Mouse (Mus musculus) small intestine, adult 2 months (tissue): ENCODE data around the gene Gm5622. TPM values are rescaled to one million over a fixed set of nuclear protein-coding genes. Genes with fewer than 3 reads are reported as not detected.
"Not testable (repeated sequence)": the region's sequence is repeated elsewhere in the genome, so short reads cannot be mapped to it uniquely, and the experiment has no call there.

ENCODE experiments used
- H3K27ac ChIP-seq: fragments of 200-500 bp; 2 replicates; pipeline ENCODE4 v1.5.1; 2012; ENCODE audit warnings: low read depth, low read length, control low read depth, inconsistent platforms; ENCODE audit not compliant: insufficient read depth
- H3K27me3 ChIP-seq: fragments of 200-500 bp; 2 replicates; pipeline ENCODE4 v1.6.1; 2012; ENCODE audit warnings: mild to moderate bottlenecking, moderate library complexity, low read length, inconsistent platforms; ENCODE audit not compliant: control insufficient read depth, insufficient read depth
- H3K36me3 ChIP-seq: fragments of 200-500 bp; 2 replicates; pipeline ENCODE4 v1.6.1; 2012; ENCODE audit warnings: mild to moderate bottlenecking, low read length, control low read depth, inconsistent platforms; ENCODE audit not compliant: control insufficient read depth, insufficient read depth
- H3K4me1 ChIP-seq: fragments of 200-500 bp; 2 replicates; pipeline ENCODE4 v1.6.1; 2012; ENCODE audit warnings: low read length, inconsistent platforms, mixed read lengths; ENCODE audit not compliant: control insufficient read depth, insufficient read depth, insufficient read length
- H3K4me3 ChIP-seq: fragments of 200-500 bp; 2 replicates; pipeline ENCODE4 v1.5.1; 2012; ENCODE audit warnings: low read depth, mild to moderate bottlenecking, control low read depth, inconsistent platforms, low read length, moderate library complexity
- CTCF ChIP-seq: fragments of 200-500 bp; IDR thresholded peaks from 2 replicates; pipeline ENCODE4 v1.5.1; 2012; ENCODE audit warnings: low read depth, mild to moderate bottlenecking, control low read depth, inconsistent platforms, low read length, moderate library complexity, mixed read lengths; ENCODE audit not compliant: insufficient replicate concordance, insufficient read length; ENCODE audit errors: extremely low read depth
- POLR2A ChIP-seq: fragments of 200-500 bp; IDR thresholded peaks from 2 replicates; pipeline ENCODE4 v1.6.1; 2012; ENCODE audit warnings: low read depth, mild to moderate bottlenecking, control low read depth, inconsistent platforms, low read length, moderate library complexity
- WGBS: fragments of 180-500 bp; shearing (Covaris S2); methylation state at CpG from one replicate; pipeline ENCODE4 v1.1.7; 2018; 5-methylcytosine and 5-hydroxymethylcytosine counted together
- polyA plus RNA-seq: library from polyadenylated mRNA; depleted of rRNA; stranded (reverse); fragments of >200 nt; gene quantifications from 2 replicates; pipeline ENCODE4 v1.2.3, GENCODE M21; 2012; rRNA removed

The Gm5622 gene
- not detected in 2 replicates for polyA plus RNA-seq

DNA sequence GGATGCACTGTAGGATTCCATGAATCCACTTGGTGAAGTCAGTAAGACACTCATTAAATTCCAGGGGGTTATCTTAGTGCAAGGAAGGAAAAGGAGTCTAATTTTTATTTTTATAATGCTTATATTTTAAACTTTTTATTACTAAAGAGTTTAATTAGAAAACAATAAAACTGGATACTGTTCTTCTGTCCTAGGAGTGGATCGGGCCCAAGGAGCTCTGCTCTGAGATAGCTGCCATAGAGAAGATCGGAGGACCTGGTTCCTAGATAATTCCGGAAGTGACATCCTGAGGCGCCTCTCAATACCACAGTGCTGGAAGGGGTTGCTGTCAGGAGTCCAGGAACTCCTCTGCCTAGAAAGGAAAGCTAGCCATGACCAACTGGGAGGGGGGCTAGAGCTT, at the start of gene Gm5622:
TSS of gene Gm5622 (plus strand) at position 301 of the 400 bp plus-strand sequence.
- no peaks in the 10 kb centered on the region for H3K4me1 ChIP-seq
- WGBS, result 94% methylated on average over 4 of the region's 4 CpGs
- H3K36me3 ChIP-seq, result no peaks in the 10 kb centered on the region
- H3K27me3 ChIP-seq, result no peaks in the 10 kb centered on the region
- H3K27ac ChIP-seq, result no peak within 1 kb of the TSS
- H3K4me3 ChIP-seq, result no peak within 1 kb of the TSS
- TF ChIP-seq CTCF (no peak), POLR2A (no peak)

DNA sequence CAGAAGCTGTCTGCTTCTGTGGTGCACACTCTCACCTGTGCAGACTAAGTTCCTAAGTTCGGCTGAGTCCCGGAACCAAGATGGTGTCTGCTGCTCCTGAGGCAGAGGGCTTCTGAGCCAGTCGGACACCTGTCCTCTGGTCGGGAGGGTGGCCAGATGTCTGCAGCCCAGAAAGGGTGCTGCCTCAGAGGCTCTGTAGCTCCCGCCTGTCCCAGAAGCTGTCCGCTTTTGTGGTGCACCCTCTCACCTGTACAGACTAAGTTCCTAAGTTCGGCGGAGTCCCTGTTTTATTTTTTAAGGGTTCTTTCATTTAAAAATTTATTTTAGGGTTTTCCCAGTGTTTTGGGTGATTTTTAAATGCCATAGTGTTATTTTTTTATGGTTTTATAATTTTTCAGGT, 45.2 kb upstream of the Gm5622 start:
- no peak for TF ChIP-seq POLR2A
- no peak for TF ChIP-seq CTCF

DNA sequence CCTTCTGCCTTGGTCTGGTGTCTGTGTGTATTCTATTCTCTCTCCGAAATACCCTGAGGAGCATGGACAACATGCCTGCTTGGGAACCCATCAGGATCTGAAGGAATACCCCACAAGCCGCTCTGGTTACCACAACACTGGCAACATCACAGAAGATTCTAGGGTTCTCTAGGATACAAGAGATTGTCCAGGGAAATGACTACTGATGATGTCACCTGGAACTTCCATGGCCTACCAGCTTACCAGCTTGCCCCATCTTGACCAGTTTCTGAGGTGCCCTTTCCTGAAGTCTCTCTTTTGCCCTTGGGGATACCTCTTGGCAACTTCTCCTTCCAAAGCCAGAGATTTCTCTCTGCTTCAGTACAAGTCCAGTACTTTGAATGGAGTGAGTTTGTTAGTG, 21.4 kb downstream of the Gm5622 start, which contains the start of gene Gm17175:
TSS of gene Gm17175 (minus strand) at position 101 of the 400 bp plus-strand sequence.
- not testable (repeated sequence) for H3K36me3 ChIP-seq, H3K27me3 ChIP-seq, H3K4me1 ChIP-seq, H3K27ac ChIP-seq, H3K4me3 ChIP-seq
- WGBS, result 88% methylated on average over 2 of the region's 2 CpGs

More for the DNA sequence above, 45.2 kb upstream of the Gm5622 start:
- Histone ChIP-seq H3K4me1 (no peaks in the 10 kb centered on the region), H3K27me3 (no peaks in the 10 kb centered on the region), H3K27ac (no peak overlapping the region), H3K4me3 (no peak overlapping the region), H3K36me3 (no peaks in the 10 kb centered on the region)
- 95% methylated on average over 8 of the region's 8 CpGs for WGBS

DNA sequence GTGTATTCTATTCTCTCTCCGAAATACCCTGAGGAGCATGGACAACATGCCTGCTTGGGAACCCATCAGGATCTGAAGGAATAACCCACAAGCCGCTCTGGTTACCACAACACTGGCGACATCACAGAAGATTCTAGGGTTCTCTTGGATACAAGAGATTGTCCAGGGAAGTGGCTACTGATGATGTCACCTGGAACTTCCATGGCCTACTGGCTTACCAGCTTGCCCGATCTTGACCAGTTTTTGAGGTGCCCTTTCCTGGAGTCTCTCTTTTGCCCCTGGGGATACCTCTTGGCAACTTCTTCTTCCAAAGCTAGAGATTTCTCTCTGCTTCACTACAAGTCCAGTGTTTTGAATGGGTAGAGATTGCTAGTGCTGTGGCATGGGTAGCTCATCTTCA, 39.4 kb downstream of the Gm5622 start, which contains the start of gene Gm17174:
TSS of gene Gm17174 (minus strand) at position 101 of the 400 bp plus-strand sequence.
- H3K4me3 ChIP-seq, H3K27me3 ChIP-seq, H3K27ac ChIP-seq, H3K36me3 ChIP-seq, H3K4me1 ChIP-seq: not testable (repeated sequence)
- WGBS, result 94% methylated on average over 4 of the region's 4 CpGs

DNA sequence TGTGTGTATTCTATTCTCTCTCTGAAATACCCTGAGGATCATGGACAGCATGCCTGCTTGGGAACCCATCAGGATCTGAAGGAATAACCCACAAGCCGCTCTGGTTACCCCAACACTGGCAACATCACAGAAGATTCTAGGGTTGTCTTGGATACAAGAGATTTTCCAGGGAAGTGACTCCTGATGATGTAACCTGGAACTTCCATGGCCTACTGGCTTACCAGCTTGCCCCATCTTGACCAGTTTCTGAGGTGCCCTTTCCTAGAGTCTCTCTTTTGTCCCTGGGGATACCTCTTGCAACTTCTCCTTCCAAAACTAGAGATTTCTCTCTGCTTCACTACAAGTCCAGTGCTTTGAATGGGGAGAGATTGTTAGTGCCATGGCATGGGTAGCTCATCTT, 58.6 kb downstream of the Gm5622 start, which contains the start of gene Gm17078:
TSS of gene Gm17078 (minus strand) at position 101 of the 400 bp plus-strand sequence.
- Histone ChIP-seq H3K4me3 (no peak within 1 kb of the TSS), H3K4me1 (no peaks in the 10 kb centered on the region), H3K36me3 (no peaks in the 10 kb centered on the region), H3K27ac (no peak within 1 kb of the TSS), H3K27me3 (no peaks in the 10 kb centered on the region)
- 81% methylated on average over 1 of the region's 1 CpGs for WGBS
- TF ChIP-seq POLR2A, result no peak
- TF ChIP-seq CTCF, result no peak

DNA sequence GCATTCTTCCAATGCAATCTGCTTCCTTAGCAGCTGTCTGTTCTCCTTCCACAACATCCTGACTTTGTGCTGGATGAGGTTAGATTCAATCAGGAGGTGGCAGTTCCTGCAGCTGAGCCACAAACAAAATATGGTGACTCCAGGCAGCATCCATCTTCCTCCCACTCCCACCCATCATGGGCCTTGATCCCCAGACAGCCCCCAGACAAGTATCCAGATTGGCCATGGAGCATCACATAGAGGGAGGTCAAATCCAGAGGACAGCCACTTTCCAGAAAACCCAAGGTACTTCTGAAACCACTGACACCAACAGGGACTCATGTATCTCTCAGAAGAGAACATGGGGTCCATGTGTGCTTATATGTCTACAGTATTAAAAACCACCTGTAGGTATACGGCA, 79.8 kb downstream of the Gm5622 start:
- not testable (repeated sequence) for H3K4me1 ChIP-seq, H3K27ac ChIP-seq, H3K36me3 ChIP-seq, H3K27me3 ChIP-seq, H3K4me3 ChIP-seq
- WGBS, result 97% methylated on average over 1 of the region's 1 CpGs

DNA sequence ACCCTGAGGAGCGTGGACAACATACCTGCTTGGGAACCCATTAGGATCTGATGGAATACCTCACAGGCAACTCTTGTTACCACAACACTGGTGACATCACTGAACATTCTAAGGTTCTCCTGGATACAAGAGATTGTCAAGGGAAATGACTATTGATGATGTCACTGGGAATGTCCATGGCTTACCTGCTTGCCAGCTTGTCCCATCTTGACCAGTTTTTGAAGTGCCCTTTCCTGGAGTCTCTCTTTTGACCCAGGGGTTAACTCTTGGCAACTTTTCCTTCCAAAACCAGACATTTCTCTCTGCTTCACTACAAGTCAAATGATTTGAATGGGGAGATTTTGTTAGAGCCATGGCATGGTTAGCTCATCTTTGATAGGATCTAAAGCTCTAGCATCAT, 83.0 kb downstream of the Gm5622 start, which contains the start of gene Gm4181:
TSS of gene Gm4181 (minus strand) at position 101 of the 400 bp plus-strand sequence.
- WGBS, result 87% methylated on average over 1 of the region's 1 CpGs
- H3K4me1 ChIP-seq, H3K27ac ChIP-seq, H3K36me3 ChIP-seq, H3K27me3 ChIP-seq, H3K4me3 ChIP-seq: not testable (repeated sequence)

DNA sequence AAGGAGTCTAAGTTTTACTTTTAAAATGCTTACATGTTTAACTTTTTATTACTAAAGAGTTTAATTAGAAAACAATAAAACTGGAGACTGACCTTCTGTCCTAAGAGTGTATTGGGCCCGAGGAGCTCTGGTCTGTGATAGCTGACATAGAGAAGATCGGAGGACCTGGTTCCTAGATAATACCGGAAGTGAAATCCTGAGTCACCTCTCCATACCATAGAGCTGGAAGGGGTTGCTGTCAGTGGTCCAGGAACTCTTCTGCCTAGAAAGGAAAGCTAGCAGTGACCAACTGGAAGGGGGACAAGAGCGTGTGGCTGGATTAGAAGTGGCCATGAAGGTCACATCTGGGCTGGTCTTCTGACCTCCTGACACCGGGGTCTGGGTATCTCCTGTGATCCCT, 124.7 kb downstream of the Gm5622 start:
- H3K4me1 ChIP-seq, result no peaks in the 10 kb centered on the region
- no peaks in the 10 kb centered on the region for H3K27me3 ChIP-seq
- TF ChIP-seq CTCF (no peak), POLR2A (no peak)
- H3K4me3 ChIP-seq, result no peak overlapping the region
- no peaks in the 10 kb centered on the region for H3K36me3 ChIP-seq
- WGBS, result 86% methylated on average over 5 of the region's 5 CpGs
- no peak overlapping the region for H3K27ac ChIP-seq

DNA sequence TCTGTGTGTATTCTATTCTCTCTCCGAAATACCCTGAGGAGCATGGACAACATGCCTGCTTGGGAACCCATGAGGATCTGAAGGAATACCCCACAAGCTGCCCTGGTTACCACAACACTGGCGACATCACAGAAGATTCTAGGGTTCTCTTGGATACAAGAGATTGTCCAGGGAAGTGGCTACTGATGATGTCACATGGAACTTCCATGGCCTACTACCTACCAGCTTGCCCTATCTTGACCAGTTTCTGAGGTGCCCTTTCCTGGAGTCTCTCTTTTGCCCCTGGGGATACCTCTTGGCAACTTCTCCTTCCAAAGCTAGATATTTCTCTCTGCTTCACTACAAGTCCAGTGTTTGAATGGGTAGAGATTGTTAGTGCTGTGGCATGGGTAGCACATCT, 142.8 kb downstream of the Gm5622 start, which contains the start of gene Gm17079:
TSS of gene Gm17079 (minus strand) at position 101 of the 400 bp plus-strand sequence.
- not testable (repeated sequence) for H3K27me3 ChIP-seq, H3K36me3 ChIP-seq, H3K4me1 ChIP-seq, H3K4me3 ChIP-seq, H3K27ac ChIP-seq
- WGBS, result 89% methylated on average over 2 of the region's 2 CpGs
